Mouse (Mus musculus): ENCODE data around the gene Clec12a.
"Not testable (repeated sequence)": the region's sequence is repeated elsewhere in the genome, so short reads cannot be mapped to it uniquely, and the experiment has no call there.

The Clec12a gene

GRCm38 (mm10) chr6:129342391-129342790 is at the start of gene Clec12a:
Clec12a (plus strand) TSS chr6:129342691.
- DNase-seq (ENCODE audit: low spot score in 2 of 2), result not testable (repeated sequence)

- no peak for DNase-seq (ENCODE audit: low spot score in 2 of 2)
These were observed 38.3 kb upstream of the Clec12a start for GRCm38 (mm10) chr6:129304180-129304579.

- DNase-seq (ENCODE audit: low spot score in 2 of 2), result no peak
These were observed 30.0 kb upstream of the Clec12a start for GRCm38 (mm10) chr6:129312499-129312898.

DNA sequence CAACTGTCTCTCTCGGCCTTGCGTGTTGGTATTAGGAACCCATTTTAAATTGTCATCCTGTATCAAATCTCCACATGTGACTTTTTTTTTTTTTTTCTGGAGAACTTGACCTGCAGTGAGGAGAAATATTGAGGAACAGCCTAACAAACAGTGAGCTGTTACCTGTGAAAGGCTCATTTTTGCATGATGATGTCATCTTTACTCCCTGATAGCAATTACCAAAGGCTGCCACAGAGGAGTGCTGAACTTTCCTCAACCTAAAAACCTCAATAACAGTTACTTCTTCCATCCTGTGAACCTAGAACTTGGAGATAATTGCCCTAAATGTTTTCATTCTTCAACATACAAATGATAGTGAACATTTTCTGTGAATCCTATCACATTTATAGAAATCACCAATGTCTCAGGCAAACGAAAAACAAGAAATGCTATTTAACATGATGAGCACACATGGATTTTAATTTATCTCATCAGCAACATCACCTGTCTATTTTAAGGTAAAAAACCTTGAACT is 27.8 kb upstream of the Clec12a start:
- DNase-seq (ENCODE audit: low spot score in 2 of 2), result no peak

DNA sequence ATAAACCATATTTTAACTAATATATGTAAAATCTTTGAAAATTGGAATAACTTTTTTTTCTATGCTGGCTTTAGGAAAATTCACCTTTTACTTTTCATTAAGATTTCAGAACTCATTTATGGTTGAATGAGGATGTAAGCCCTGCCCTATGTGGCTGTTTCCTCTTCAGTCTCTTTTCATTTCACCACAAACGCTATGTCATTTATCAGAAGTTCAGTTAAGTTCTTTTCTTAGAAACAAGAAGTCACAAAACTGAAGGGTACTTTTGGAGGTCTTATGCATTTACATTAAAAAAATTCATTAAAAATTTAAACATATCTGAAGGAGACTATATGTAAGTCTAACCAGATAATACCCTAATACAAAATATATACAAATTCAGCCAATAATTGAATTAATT is 26.8 kb upstream of the Clec12a start:
- DNase-seq (ENCODE audit: low spot score in 2 of 2), result no peak

DNA sequence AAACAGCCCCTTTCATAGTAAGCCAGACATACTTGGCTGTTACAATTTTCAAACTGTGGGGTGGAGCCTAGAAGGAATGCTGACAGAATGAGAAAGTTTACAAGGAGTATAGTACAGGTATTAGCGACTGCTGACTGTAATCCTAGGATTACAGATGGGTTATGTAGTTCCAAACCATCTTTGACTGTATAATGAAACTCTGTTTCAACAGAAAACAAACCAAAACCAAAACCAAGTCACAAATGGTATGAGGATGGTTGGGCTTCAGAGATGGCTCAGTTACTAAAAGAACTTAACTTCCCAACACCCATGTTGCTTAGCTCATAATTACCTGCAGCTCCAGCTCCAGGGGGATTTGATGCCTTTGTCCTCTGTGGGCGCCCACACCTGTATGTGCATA is 26.0 kb upstream of the Clec12a start:
- DNase-seq (ENCODE audit: low spot score in 2 of 2), result no peak

DNA sequence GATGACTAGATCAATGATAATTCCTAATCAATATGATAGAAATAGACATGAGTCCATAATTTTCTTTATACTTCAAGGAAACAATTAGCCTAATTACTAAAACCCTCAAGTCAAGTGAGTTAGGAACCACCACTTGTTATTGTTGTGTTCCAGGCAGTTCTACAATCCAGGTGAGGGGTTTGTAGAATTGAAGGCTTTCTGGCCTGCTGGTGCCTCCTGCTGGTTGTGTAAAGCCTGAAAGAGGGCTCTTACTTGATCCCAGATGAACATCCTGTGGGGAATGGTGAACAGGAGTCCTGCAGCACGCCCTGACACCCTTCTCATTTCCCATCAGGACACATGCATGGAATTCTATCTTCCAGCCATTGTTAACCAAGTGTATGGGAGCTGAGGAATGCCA is 24.1 kb upstream of the Clec12a start:
- DNase-seq (ENCODE audit: low spot score in 2 of 2), result no peak

DNA sequence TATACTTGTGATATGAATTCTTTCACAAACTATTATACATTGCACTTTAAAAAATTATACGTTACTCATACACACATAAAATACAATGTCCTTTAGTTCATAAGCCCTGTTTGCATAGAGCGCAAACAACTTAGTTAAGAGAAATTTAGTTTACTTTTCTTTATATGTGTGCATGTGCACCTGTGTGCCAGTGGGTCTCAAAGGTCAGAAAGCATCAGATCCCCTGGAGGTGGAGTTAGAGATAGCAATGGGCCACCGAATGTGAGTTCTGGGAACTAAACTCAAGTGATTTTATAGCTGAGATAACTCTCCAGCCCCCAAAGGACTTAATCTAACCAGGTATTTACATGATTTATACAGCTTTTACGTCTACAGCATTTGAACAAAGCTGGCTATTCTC is 23.2 kb upstream of the Clec12a start:
- DNase-seq (ENCODE audit: low spot score in 2 of 2), result no peak

DNA sequence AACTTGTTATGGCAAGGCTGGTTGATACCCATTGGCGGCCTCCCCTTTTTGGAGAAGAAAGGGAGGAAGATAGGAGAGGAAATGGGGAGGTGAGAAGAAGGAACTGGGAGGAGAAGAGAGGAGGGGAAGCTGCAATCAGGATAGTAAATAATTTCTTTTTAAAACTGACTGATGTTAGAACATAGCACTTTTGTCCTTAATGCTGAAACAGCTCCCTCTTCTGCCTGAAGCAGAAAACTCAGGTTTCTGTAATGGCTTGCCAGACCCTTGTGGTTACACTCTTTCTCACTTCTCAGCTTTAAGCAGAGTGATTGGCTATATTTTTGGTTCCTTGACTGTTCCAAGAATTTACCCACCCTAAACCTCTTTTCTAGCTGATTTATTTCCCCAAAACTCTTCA is 16.5 kb upstream of the Clec12a start:
- DNase-seq (ENCODE audit: low spot score in 2 of 2), result no peak

DNA sequence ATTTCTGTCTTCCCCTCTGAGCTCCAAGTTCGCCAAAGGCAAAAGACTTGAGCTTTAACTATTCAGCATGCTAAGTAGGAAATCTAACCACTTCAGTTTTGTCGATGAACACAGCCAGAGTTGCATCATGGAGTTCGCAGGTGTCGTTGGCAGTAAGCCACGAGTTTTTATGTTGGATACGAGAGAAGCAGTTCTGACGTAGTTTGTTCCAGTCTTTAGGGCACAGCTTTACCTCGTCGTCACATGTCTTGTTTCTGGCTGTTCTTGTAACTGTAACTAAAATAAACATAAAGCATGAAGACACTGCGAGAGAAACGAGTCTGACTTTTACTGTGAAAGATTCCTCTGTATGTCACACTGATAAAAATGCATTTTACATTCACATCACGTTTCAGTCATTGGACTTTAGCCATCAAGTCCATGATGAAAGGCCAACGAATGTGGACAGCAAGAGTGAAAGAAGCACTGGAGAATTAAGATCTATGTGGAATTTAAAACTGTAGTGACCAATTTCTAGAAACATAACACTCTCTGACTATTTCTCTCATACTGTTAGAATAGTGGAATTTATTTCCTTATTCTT is 15.8 kb upstream of the Clec12a start:
- no peak for DNase-seq (ENCODE audit: low spot score in 2 of 2)

GRCm38 (mm10) chr6:129331610-129332009 is 10.9 kb upstream of the Clec12a start, which contains the start of gene 4922502D21Rik:
4922502D21Rik (minus strand) TSS chr6:129331796.
- DNase-seq (ENCODE audit: low spot score in 2 of 2), result no peak

DNA sequence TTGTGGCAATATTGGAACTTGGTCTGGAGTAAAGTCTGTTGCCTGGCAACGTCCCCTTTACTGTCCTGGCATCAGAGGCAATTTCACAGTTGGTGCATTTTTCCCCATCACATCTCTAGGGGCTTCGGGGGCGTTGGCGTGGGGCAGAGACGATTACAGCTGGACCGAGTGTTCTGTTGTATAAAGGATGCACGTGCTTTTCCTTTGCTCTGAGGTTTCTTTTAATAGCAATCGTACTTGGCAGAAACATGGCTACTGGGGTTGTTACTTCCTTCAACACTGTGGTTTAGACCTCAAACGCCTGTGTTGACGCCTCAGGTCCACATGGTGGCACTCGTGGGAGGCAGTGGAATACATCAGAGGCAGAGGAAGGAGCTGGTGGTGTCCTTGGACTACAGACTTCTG is 8.8 kb upstream of the Clec12a start:
- peak; percentile 18 to 54 for DNase-seq (ENCODE audit: low spot score in 2 of 2)

GRCm38 (mm10) chr6:129337751-129338150 is 4.7 kb upstream of the Clec12a start:
- no peak for DNase-seq (ENCODE audit: low spot score in 2 of 2)

GRCm38 (mm10) chr6:129344408-129344807 is 1.9 kb downstream of the Clec12a start:
- DNase-seq (ENCODE audit: low spot score in 2 of 2), result no peak

GRCm38 (mm10) chr6:129349524-129350352 is 7.2 kb downstream of the Clec12a start:
- DNase-seq (ENCODE audit: low spot score in 2 of 2), result peak; percentile 8 to 31

DNA sequence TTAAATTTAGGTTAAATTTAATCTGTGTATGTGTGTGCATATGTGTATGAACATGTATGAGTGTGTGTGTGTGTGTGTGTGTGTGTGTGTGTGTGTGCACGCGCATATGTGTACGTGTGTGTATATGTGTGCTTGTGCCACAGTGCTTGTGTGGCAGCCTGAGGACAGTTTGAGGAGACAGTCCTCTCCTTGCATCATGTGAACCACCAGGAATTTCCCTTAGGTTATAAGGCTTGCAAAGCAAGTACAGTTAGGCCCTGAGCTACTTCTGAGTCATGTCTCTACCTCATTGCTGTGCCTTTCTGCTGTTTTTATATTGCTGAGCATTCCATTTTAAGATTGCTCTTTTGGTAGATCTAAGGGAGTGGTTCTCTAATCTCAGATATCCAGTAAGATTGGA is 8.6 kb downstream of the Clec12a start:
- no peak for DNase-seq (ENCODE audit: low spot score in 2 of 2)

DNA sequence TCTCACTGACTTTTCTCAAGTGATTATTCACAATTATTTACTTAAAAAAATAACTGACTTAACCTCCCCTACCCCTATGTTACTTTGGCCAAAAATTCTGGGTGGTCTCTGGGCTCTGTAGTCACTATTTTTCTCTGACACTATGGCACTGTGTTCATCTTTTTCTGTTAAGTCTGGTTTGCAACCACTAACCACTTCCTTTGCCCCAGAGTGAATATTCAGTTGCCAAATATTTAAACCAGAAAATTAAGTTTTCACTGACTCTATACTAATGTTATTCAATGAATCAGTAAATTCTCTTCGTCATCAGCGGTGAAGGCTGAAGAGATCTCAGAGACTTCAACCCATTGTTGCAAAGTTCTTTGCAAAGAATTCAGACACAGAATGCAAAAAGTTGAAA is 13.3 kb downstream of the Clec12a start:
- no peak for DNase-seq (ENCODE audit: low spot score in 2 of 2)

DNA sequence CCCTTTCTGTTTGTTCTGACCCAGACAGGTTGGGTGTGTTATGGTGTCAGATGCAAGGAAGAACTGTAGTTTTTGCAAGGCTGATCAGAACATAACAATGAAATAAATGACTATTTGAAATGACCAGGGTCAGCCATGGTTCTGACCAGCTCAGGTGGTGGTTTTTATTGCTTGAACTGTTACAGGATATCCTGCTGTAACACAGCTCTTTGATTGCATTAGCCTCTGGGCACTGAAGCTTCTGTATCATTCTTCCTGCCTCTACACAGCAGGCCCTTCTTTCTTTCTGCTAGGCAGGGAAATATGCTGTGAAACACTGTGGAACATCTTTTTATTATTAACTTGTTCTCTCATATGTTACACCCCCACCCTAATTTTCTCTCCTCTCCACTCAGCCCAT is 13.9 kb downstream of the Clec12a start:
- no peak for DNase-seq (ENCODE audit: low spot score in 2 of 2)

GRCm38 (mm10) chr6:129359515-129359914 is 17.0 kb downstream of the Clec12a start:
- DNase-seq (ENCODE audit: low spot score in 2 of 2), result no peak

DNA sequence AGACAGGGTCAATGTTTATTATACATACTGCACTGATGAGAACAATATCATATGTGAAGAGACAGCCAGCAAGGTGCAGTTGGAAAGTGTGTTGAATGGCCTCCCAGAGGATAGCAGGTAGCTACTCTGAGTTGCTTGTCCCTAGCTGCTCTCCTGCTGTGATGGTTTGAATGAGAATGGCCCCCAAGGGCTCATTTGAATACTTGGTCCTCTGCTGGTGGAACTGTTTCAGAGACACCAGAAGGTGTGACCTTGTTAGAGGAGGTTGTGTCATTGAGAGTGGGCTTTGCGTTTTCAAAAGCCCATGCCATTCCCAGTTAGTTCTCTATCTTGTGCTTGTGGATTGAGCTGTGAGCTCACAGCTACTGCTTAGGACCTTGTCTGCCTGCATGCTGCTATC is 21.5 kb downstream of the Clec12a start:
- no peak for DNase-seq (ENCODE audit: low spot score in 2 of 2)

DNA sequence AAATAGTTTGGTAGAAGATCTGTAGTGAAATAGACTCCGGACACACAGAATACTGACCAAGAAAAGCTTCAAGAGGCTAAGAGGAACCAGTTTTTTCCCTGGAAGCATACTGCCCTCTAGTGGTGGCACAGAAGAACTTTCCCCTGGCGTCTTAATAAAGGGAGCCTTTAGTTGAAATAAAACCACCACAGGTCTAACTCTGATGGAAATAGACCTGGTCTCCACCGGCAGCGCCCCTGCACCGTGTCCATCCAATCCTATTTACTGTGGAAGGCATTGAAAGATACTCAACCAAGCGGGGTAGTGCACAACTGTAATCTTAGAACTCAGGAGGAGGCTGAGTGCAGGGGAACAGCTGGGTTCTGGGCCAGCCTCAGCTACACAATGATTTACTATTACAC is 23.5 kb downstream of the Clec12a start:
- DNase-seq (ENCODE audit: low spot score in 2 of 2), result peak; percentile 9 to 15

DNA sequence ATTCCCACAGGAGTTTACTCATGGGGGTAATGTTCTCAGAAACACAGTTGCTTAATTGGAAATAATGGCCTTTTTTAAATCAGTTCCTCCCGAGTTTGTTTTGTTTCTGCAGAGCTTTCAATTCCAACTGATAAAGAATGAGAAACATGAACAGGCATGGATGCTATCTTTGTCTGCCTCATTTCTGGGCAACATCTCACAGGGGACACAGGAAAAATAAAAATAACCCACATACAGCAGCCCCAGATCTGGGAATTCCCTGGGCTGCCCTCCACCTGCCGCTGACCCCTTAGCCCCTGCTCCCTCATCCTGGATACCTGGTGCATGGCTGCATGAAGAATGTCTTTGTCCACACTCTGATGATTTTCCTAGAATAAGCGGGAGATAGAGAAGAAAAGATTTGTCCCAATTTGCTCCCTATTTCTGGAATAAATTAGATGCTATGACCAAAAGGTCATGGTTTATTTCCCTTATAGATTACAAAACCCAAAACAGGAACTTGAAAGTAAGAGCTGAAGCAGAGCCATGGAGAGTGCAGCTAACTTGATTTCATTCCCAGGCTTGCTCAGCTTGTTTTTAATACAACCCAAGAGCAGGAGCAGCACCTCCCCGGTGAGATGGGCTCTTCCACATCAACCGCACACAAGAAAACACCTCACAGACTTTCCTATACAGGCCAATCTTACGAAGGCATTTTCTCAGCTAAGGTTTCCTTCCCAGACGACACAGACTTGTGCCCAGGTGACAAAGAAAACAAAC is 27.1 kb downstream of the Clec12a start:
- no peak for DNase-seq (ENCODE audit: low spot score in 2 of 2)
